Mouse (Mus musculus) cortical plate, adult 2 months (tissue): ENCODE measurements around the gene Rbm33.

ENCODE experiments used
- CTCF ChIP-seq: fragments of 200-500 bp; IDR thresholded peaks from 2 replicates; pipeline ENCODE4 v1.5.1; 2011; ENCODE audit warnings: mild to moderate bottlenecking, control low read depth, low read length; ENCODE audit not compliant: insufficient read depth; ENCODE audit errors: extremely low read depth
- POLR2A ChIP-seq: fragments of 200-500 bp; IDR thresholded peaks from 2 replicates; pipeline ENCODE4 v1.6.1; 2011; ENCODE audit warnings: mild to moderate bottlenecking, low read length, control low read depth; ENCODE audit not compliant: insufficient read depth; ENCODE audit errors: extremely low read depth

- TF ChIP-seq CTCF (no peak), POLR2A (no peak)
Observed at GRCm38 (mm10) chr5:28368056-28368455, 51.1 kb downstream of the Rbm33 start.
